Mouse (Mus musculus) forebrain, embryonic 16.5 days (tissue): ENCODE measurements at regions not wholly inside any gene's neighbourhood (a gene's known extent, or its start where the extent isn't known, plus 50 kb on each side); places are given as distances from the start of the nearest gene placed in this dataset.

Experiments
- ATAC-seq: fragments of 200-750 bp; cut with Nextera tagmentation; 2 replicates; pipeline ENCODE4 v1.8.0; 2017; ENCODE audit warnings: mild to moderate bottlenecking, moderate library complexity
- H3K27ac ChIP-seq: fragments of 300-500 bp; sonication (generic); 2 replicates; pipeline ENCODE4 v1.5.1; 2014; ENCODE audit warnings: low read length, control low read depth
- H3K27me3 ChIP-seq: fragments of 300-500 bp; sonication (generic); replicated peaks from 2 replicates; pipeline ENCODE4 v1.6.1; 2014; ENCODE audit warnings: low read length; ENCODE audit not compliant: control insufficient read depth, insufficient read depth
- H3K36me3 ChIP-seq: fragments of 300-500 bp; sonication (generic); 2 replicates; pipeline ENCODE4 v1.6.1; 2014; ENCODE audit not compliant: control insufficient read depth, insufficient read depth
- H3K4me1 ChIP-seq: fragments of 300-500 bp; sonication (generic); replicated peaks from 2 replicates; pipeline ENCODE4 v1.6.1; 2014; ENCODE audit warnings: low read length; ENCODE audit not compliant: control insufficient read depth, insufficient read depth
- H3K4me2 ChIP-seq: fragments of 300-500 bp; sonication (generic); 2 replicates; pipeline ENCODE4 v1.6.1; 2014; ENCODE audit warnings: mild to moderate bottlenecking, low read length, control low read depth
- H3K4me3 ChIP-seq: fragments of 300-500 bp; sonication (generic); replicated peaks from 2 replicates; pipeline ENCODE4 v1.5.1; 2014; ENCODE audit warnings: mild to moderate bottlenecking, low read length, control low read depth
- H3K9ac ChIP-seq: fragments of 300-500 bp; sonication (generic); replicated peaks from 2 replicates; pipeline ENCODE4 v1.6.1; 2014; ENCODE audit warnings: low read depth, low read length, control low read depth
- H3K9me3 ChIP-seq: fragments of 300-500 bp; sonication (generic); 2 replicates; pipeline ENCODE4 v1.6.1; 2016; ENCODE audit warnings: low read length; ENCODE audit not compliant: control insufficient read depth
- WGBS: fragments of 180-500 bp; shearing (Covaris S2); extraction: QIAGEN DNeasy Blood & Tissue Kit; methylation state at CpG from one replicate; pipeline ENCODE4 v1.1.7; 2014; 5-methylcytosine and 5-hydroxymethylcytosine counted together

- no peak overlapping the region for H3K9ac ChIP-seq
- no peak overlapping the region for H3K4me3 ChIP-seq
- no peaks in the 10 kb centered on the region for H3K36me3 ChIP-seq
- no peak for ATAC-seq
- H3K27me3 ChIP-seq = no peaks in the 10 kb centered on the region
- no peak overlapping the region for H3K27ac ChIP-seq
- no peaks in the 10 kb centered on the region for H3K9me3 ChIP-seq
- 65% methylated on average over 3 of the region's 3 CpGs for WGBS
- no peaks in the 10 kb centered on the region for H3K4me1 ChIP-seq
- H3K4me2 ChIP-seq = no peak overlapping the region
Observed at GRCm38 (mm10) chr6:31330868-31331267, 67.7 kb upstream of the Mkln1 start.

DNA sequence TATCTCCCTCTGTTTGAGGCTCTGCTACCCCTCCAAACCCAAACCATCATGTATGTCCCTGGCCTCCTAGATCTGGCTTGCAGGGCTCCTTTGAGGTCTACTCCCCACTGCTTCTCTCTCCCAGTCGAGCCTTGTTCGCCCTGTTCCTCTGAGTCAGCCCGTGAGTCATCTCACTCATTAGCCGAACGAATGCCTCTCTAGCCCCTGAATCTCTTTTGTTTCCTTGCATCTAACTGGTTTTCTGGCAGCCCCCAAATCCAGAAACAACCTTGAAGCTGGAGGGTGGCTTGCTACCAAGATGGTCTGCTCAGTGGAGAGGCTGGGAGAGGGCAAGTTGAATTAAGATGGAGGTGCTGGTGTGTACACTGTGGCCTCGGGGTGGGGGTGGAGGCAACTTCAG, 66.3 kb upstream of the Mkln1 start:
- H3K36me3 ChIP-seq = no peaks in the 10 kb centered on the region

DNA sequence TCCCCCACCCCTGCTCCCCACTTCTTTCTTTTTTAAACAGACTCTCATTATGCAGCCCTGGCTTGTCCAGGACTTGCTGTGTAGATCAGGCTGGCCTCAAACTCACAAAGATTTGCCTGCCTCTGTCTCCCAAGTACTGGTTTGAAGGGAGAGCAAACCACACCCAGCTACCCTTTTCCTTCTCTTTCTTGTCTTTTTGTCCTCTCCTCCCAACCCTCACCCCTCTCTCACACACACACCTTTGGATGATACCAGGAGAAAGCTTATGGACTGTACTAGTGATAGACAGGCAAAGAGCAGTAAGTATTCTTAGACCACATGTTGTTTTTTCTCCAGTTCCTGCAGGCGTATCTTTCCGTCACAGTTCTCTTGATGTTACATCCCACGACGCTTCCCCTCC, 65.8 kb upstream of the Mkln1 start:
- Histone ChIP-seq H3K9me3 (no peaks in the 10 kb centered on the region), H3K4me3 (no peak overlapping the region), H3K27ac (no peak overlapping the region), H3K4me2 (no peak overlapping the region), H3K36me3 (no peaks in the 10 kb centered on the region), H3K4me1 (no peaks in the 10 kb centered on the region), H3K9ac (no peak overlapping the region), H3K27me3 (no peaks in the 10 kb centered on the region)
- 95% methylated on average over 4 of the region's 4 CpGs for WGBS
- ATAC-seq = no peak

More for the DNA sequence above, 66.3 kb upstream of the Mkln1 start:
- H3K4me3 ChIP-seq = no peak overlapping the region
- H3K27ac ChIP-seq = no peak overlapping the region
- WGBS = 73% methylated on average over 6 of the region's 6 CpGs
- no peak for ATAC-seq
- H3K9ac ChIP-seq = no peak overlapping the region
- H3K27me3 ChIP-seq = no peaks in the 10 kb centered on the region
- no peaks in the 10 kb centered on the region for H3K9me3 ChIP-seq
- no peak overlapping the region for H3K4me2 ChIP-seq
- no peaks in the 10 kb centered on the region for H3K4me1 ChIP-seq

GRCm38 (mm10) chr6:31333228-31333922, 65.2 kb upstream of the Mkln1 start:
- Histone ChIP-seq H3K27ac (no peak overlapping the region), H3K27me3 (no peaks in the 10 kb centered on the region), H3K4me3 (no peak overlapping the region), H3K4me1 (no peaks in the 10 kb centered on the region), H3K36me3 (no peaks in the 10 kb centered on the region), H3K9me3 (no peaks in the 10 kb centered on the region), H3K4me2 (no peak overlapping the region), H3K9ac (no peak overlapping the region)
- WGBS = 52% methylated on average over 16 of the region's 16 CpGs
- ATAC-seq = no peak

DNA sequence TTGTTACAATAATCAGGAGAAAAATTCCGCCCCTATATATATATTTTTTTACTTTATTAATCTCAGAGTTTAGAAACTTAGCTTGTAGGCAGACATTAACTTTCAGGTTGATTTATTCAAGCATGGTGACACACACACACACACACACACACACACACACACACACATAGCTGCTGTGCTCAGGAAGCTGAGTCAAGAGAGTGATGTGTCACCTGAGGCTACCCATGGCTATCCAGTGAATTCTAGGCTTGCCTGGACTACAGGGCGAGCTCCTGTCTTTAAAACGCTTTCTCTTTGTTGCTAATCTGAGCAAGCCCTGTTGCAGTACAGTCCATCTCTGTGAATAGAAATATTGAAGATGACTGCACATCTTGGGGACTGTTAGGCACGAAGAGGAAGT, 64.4 kb upstream of the Mkln1 start:
- no peak overlapping the region for H3K4me2 ChIP-seq
- H3K9me3 ChIP-seq = no peaks in the 10 kb centered on the region
- H3K27ac ChIP-seq = no peak overlapping the region
- ATAC-seq = no peak
- WGBS = 78% methylated on average over 4 of the region's 4 CpGs
- no peaks in the 10 kb centered on the region for H3K27me3 ChIP-seq
- H3K9ac ChIP-seq = no peak overlapping the region
- H3K36me3 ChIP-seq = no peaks in the 10 kb centered on the region
- no peaks in the 10 kb centered on the region; the same call in 1 of the 2 replicates for H3K4me1 ChIP-seq
- H3K4me3 ChIP-seq = no peak overlapping the region

DNA sequence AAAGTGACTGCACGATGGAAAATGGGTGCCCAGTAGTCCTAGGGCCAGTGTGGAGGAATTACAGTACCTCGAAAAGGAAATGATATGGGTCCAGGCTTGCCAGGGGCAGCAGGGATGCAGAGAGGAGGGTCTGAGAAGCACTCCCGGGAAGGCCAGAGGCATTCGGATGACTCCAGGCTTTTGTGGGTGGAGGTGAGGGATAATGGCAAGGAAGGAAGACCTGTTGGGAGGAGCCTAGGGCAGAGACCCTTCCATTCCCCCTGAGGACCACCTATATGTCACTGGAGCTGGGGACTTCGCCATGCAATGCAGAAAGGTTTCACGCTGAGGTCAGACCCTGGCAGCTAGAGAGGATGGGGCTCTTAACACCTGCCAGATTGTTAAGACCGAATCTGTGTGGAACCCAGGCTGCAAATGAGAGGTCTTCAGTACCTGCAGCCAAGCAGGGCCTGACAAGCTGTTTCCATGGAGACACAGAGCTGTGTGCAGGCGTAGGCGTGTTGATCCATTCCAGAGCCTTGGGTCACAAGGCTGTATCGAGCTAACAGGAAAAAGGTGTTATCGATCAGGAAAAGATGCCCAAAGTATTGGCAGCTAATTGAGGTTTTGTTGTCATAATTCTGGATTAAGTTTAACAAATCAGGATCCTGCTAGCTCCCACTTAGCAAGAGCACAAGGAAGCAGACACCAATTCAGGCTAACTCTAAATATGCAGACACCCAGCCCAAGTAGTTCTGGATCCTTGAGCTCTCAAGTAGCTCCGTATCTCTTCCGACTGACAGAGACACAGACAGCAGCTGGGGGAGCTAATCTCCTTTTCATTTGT, 59.2 kb upstream of the Mkln1 start:
- Histone ChIP-seq H3K9ac (no peak overlapping the region), H3K27ac (peak overlapping the region; percentile 22; the same call in 1 of the 2 replicates), H3K4me2 (no peak overlapping the region), H3K4me3 (no peak overlapping the region), H3K36me3 (no peaks in the 10 kb centered on the region), H3K27me3 (no peaks in the 10 kb centered on the region), H3K9me3 (no peaks in the 10 kb centered on the region), H3K4me1 (peaks cover 7% of the 10 kb centered on the region)
- peak; percentile 80 for ATAC-seq
- WGBS = 51% methylated on average over 13 of the region's 13 CpGs

DNA sequence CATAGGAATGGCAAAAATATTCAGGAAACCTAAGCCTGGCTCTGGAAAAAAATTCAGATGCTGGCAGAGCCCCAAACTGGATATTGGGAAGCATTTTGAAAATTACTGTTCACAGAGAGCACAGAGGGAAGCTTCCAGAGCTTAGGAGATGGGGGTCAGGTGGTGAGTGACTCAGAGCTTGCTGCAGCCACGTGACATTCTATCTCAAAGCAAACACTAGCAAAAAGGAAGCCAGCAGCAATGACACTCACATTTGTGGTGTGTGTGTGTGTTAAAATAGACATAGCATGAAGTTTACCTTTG, 58.6 kb upstream of the Mkln1 start:
- ATAC-seq = no peak

GRCm38 (mm10) chr6:31345366-31346084, 53.0 kb upstream of the Mkln1 start:
- WGBS = 53% methylated on average over 10 of the region's 10 CpGs
- H3K9ac ChIP-seq = no peak overlapping the region

More for the DNA sequence above, 58.6 kb upstream of the Mkln1 start:
- Histone ChIP-seq H3K4me1 (peaks cover 7% of the 10 kb centered on the region), H3K36me3 (no peaks in the 10 kb centered on the region), H3K27ac (no peak overlapping the region), H3K4me3 (no peak overlapping the region), H3K9ac (no peak overlapping the region), H3K27me3 (no peaks in the 10 kb centered on the region), H3K9me3 (no peaks in the 10 kb centered on the region), H3K4me2 (no peak overlapping the region)
- 52% methylated on average over 1 of the region's 1 CpGs for WGBS

GRCm38 (mm10) chr6:31348333-31348732, 50.2 kb upstream of the Mkln1 start:
- 93% methylated on average over 4 of the region's 4 CpGs for WGBS
- Histone ChIP-seq H3K9ac (no peak overlapping the region), H3K4me1 (0 out of 2 replicates have a peak, but pooled peaks cover 3% of the 10 kb centered on the region), H3K27ac (no peak overlapping the region), H3K4me2 (no peak overlapping the region), H3K4me3 (no peak overlapping the region), H3K36me3 (no peaks in the 10 kb centered on the region), H3K9me3 (no peaks in the 10 kb centered on the region), H3K27me3 (no peaks in the 10 kb centered on the region; the same call in 1 of the 2 replicates)
- ATAC-seq = no peak

More at GRCm38 (mm10) chr6:31345366-31346084, 53.0 kb upstream of the Mkln1 start:
- H3K9me3 ChIP-seq = no peaks in the 10 kb centered on the region
- no peaks in the 10 kb centered on the region for H3K27me3 ChIP-seq
- no peak for ATAC-seq
- H3K36me3 ChIP-seq = no peaks in the 10 kb centered on the region
- H3K4me1 ChIP-seq = 0 out of 2 replicates have a peak, but pooled peaks cover 3% of the 10 kb centered on the region
- no peak overlapping the region for H3K4me3 ChIP-seq
- no peak overlapping the region for H3K27ac ChIP-seq
- H3K4me2 ChIP-seq = no peak overlapping the region
